Mouse (Mus musculus) forebrain, embryonic 11.5 days (tissue): ENCODE results near the gene Noxo1. TPM values are rescaled to one million over a fixed set of nuclear protein-coding genes. Genes with fewer than 3 reads are reported as not detected.

Experiments
- ATAC-seq: fragments of 200-750 bp; cut with Nextera tagmentation; replicated peaks from 2 replicates; pipeline ENCODE4 v1.8.0; 2017; ENCODE audit warnings: moderate TSS enrichment; ENCODE audit not compliant: low FRiP score
- DNase-seq: peaks from one replicate; pipeline ENCODE4 v3.0.0-alpha.2; 2017; ENCODE audit warnings: low spot score
- H3K27ac ChIP-seq: fragments of 300-500 bp; sonication (generic); 2 replicates; pipeline ENCODE4 v1.5.1; 2014; ENCODE audit warnings: low read depth, low read length
- H3K27me3 ChIP-seq: fragments of 300-500 bp; sonication (generic); 2 replicates; pipeline ENCODE4 v1.6.1; 2014; ENCODE audit warnings: mild to moderate bottlenecking, low read length, mixed read lengths; ENCODE audit not compliant: control insufficient read depth, insufficient read depth
- H3K36me3 ChIP-seq: fragments of 300-500 bp; sonication (generic); 2 replicates; pipeline ENCODE4 v1.6.1; 2014; ENCODE audit warnings: mild to moderate bottlenecking, low read length, moderate library complexity, mixed read lengths; ENCODE audit not compliant: control insufficient read depth, insufficient read depth
- H3K4me1 ChIP-seq: fragments of 300-500 bp; sonication (generic); replicated peaks from 2 replicates; pipeline ENCODE4 v1.6.1; 2014; ENCODE audit warnings: low read length, mixed read lengths; ENCODE audit not compliant: control insufficient read depth, insufficient read depth
- H3K4me2 ChIP-seq: fragments of 300-500 bp; sonication (generic); 2 replicates; pipeline ENCODE4 v1.6.1; 2014; ENCODE audit warnings: low read depth, mild to moderate bottlenecking, low read length, moderate library complexity, mixed read lengths; ENCODE audit not compliant: severe bottlenecking
- H3K4me3 ChIP-seq: fragments of 300-500 bp; sonication (generic); 2 replicates; pipeline ENCODE4 v1.5.1; 2014; ENCODE audit warnings: low read depth, low read length
- H3K9ac ChIP-seq: fragments of 300-500 bp; sonication (generic); 2 replicates; pipeline ENCODE4 v1.6.1; 2014; ENCODE audit warnings: low read length
- H3K9me3 ChIP-seq: fragments of 300-500 bp; sonication (generic); 2 replicates; pipeline ENCODE4 v1.6.1; 2016; ENCODE audit warnings: low read length, mixed read lengths; ENCODE audit not compliant: control insufficient read depth
- WGBS: fragments of 180-500 bp; shearing (Covaris S2); extraction: QIAGEN DNeasy Blood & Tissue Kit; methylation state at CpG from one replicate; pipeline ENCODE4 v1.1.7; 2014; 5-methylcytosine and 5-hydroxymethylcytosine counted together
- polyA plus RNA-seq: library from polyadenylated mRNA; unstranded; fragments of >200 nt; fragmentation: Nextera tagmentation; extraction: Ambion mirVana; gene quantifications from 2 replicates; pipeline ENCODE4 v1.2.1, GENCODE M21; 2014

Gene Noxo1
- polyA plus RNA-seq: 1.7 and 1.9 TPM in 2 replicates

GRCm38 (mm10) chr17:24696011-24696697 lies at the start of gene Noxo1, which contains the start of gene Gfer:
Noxo1 (plus strand) TSS chr17:24696234.
Gfer (minus strand) TSS chr17:24696156.
- Histone ChIP-seq H3K9me3 (no peaks in the 10 kb centered on the region), H3K4me3 (peak within 1 kb of the TSS; percentile 80), H3K9ac (peak within 1 kb of the TSS; percentile 94), H3K4me1 (peaks cover 10% of the 10 kb centered on the region), H3K4me2 (peak within 1 kb of the TSS; percentile 70), H3K27ac (peak within 1 kb of the TSS; percentile 71), H3K27me3 (0 out of 2 replicates have a peak, but pooled peaks cover under 1% of the 10 kb centered on the region), H3K36me3 (peaks cover 6% of the 10 kb centered on the region; the same call in 1 of the 2 replicates)
- ATAC-seq (peak; percentile 95), DNase-seq (peak; percentile 95)
- WGBS: under 1% methylated on average over 75 of the region's 76 CpGs

DNA sequence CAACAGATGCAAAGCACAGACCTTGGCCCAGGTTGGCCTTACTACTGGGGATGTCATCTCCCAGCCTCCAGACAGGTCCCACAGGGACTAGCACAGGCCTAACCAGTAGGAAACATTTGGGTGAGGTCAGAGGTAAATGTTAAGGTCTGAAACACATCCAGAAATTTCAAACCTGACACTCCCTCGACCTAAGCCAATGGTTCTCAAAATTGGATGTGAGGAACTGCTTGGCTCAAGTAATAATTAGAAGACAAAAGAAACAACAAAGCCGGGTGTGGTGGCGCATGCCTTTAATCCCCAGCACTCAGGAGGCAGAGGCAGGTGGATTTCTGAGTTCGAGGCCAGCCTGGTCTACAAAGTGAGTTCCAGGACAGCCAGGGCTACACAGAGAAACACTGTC lies 49.7 kb upstream of the Noxo1 start:
- H3K9ac ChIP-seq: no peak overlapping the region
- no peaks in the 10 kb centered on the region for H3K9me3 ChIP-seq
- peaks cover 8% of the 10 kb centered on the region for H3K4me1 ChIP-seq
- ATAC-seq (no peak), DNase-seq (no peak)
- no peaks in the 10 kb centered on the region for H3K36me3 ChIP-seq
- H3K4me3 ChIP-seq: no peak overlapping the region
- H3K27ac ChIP-seq: no peak overlapping the region
- no peak overlapping the region for H3K4me2 ChIP-seq
- H3K27me3 ChIP-seq: peaks cover 8% of the 10 kb centered on the region
- WGBS: 85% methylated on average over 4 of the region's 4 CpGs

- DNase-seq: no peak
- WGBS: 86% methylated on average over 11 of the region's 11 CpGs
- Histone ChIP-seq H3K4me2 (no peak overlapping the region), H3K9ac (no peak overlapping the region), H3K9me3 (no peaks in the 10 kb centered on the region), H3K36me3 (no peaks in the 10 kb centered on the region), H3K4me3 (no peak overlapping the region), H3K27ac (no peak overlapping the region), H3K27me3 (peaks cover 8% of the 10 kb centered on the region), H3K4me1 (peaks cover 8% of the 10 kb centered on the region)
- ATAC-seq: no peak
Observed at GRCm38 (mm10) chr17:24647493-24647892, 48.5 kb upstream of the Noxo1 start.

DNA sequence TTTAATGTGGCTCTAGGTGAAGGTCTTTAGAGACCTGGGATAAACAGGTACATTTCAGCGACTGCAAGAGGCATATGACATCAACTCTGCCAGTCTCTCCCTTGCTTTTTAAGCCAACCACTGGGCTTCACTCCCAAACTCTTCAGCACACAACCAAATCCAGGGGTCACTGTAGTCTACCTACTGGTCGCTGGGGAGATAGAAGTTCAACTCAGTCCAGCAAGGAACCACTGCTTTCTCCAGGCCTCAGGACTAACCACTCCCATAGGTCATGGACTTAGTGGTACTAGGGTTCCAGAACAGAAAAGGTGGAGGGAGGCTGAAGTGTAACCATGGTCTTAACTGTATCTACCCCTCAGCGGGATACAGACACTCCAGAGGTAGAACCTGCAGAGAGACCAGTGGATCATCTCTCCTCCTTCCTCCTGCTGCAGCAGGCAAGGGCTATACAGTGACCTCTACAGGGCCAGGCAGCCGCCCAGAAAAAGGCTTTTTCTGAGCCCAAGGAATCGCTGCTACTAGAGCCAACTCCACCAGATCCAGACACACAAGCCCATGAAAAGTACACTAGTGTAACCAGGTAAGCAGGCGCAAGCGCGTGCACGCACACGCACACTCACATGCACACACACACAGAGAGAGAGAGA lies 47.2 kb upstream of the Noxo1 start:
- H3K4me2 ChIP-seq: no peak overlapping the region
- H3K9me3 ChIP-seq: no peaks in the 10 kb centered on the region
- 0 out of 2 replicates have a peak overlapping the region, but pooled peaks have one; percentile 49 for H3K4me3 ChIP-seq
- no peak for ATAC-seq
- H3K4me1 ChIP-seq: peaks cover 8% of the 10 kb centered on the region
- 77% methylated on average over 10 of the region's 10 CpGs for WGBS
- peaks cover 8% of the 10 kb centered on the region for H3K27me3 ChIP-seq
- H3K9ac ChIP-seq: no peak overlapping the region
- no peaks in the 10 kb centered on the region for H3K36me3 ChIP-seq
- DNase-seq: no peak
- no peak overlapping the region for H3K27ac ChIP-seq

- Histone ChIP-seq H3K4me2 (peak overlapping the region; percentile 86), H3K4me3 (peak overlapping the region; percentile 49), H3K4me1 (peaks cover 8% of the 10 kb centered on the region), H3K27ac (no peak overlapping the region), H3K9ac (peak overlapping the region; percentile 66), H3K36me3 (no peaks in the 10 kb centered on the region), H3K9me3 (no peaks in the 10 kb centered on the region), H3K27me3 (peaks cover 8% of the 10 kb centered on the region)
- WGBS: 0% methylated on average over 35 of the region's 35 CpGs
- ATAC-seq (peak; percentile 37), DNase-seq (peak; percentile 66)
Observed at GRCm38 (mm10) chr17:24649581-24650069, 46.4 kb upstream of the Noxo1 start.

- ATAC-seq (peak; percentile 73), DNase-seq (peak; percentile 81)
- Histone ChIP-seq H3K4me3 (peak within 1 kb of the TSS; percentile 49), H3K9me3 (no peaks in the 10 kb centered on the region), H3K27me3 (peaks cover 8% of the 10 kb centered on the region), H3K27ac (no peak within 1 kb of the TSS), H3K36me3 (no peaks in the 10 kb centered on the region), H3K4me1 (peaks cover 8% of the 10 kb centered on the region), H3K4me2 (peak within 1 kb of the TSS; percentile 86), H3K9ac (peak within 1 kb of the TSS; percentile 66)
- under 1% methylated on average over 41 of the region's 41 CpGs for WGBS
Observed at GRCm38 (mm10) chr17:24650070-24650616, 45.9 kb upstream of the Noxo1 start, which contains the start of gene Slc9a3r2. Slc9a3r2 (minus strand) TSS chr17:24650327.

GRCm38 (mm10) chr17:24650766-24651165 lies 45.3 kb upstream of the Noxo1 start:
- Histone ChIP-seq H3K9ac (no peak overlapping the region), H3K36me3 (no peaks in the 10 kb centered on the region), H3K9me3 (no peaks in the 10 kb centered on the region), H3K27me3 (peaks cover 8% of the 10 kb centered on the region), H3K4me2 (no peak overlapping the region), H3K4me3 (no peak overlapping the region), H3K4me1 (peaks cover 8% of the 10 kb centered on the region), H3K27ac (no peak overlapping the region)
- ATAC-seq (no peak), DNase-seq (no peak)
- WGBS: 81% methylated on average over 4 of the region's 4 CpGs

DNA sequence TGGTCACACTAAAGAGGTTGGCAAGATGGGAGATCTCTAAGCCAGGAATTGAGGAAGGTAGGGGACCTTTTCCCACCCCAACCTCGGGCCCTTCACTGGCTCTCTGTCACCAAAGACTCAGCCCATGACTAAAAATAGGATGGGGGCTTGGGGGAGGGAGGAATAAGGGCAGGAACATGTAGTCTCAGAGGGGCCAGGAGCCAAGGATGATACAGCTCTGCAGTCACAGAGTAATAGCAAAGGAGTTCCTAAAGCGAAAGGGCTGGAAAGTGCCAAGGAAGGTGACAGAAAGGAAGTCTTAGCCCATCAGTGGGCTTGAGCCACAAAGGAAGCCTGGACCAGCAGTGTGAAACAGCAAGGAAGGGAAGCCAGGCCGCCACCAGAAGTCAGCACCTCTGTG lies 44.2 kb upstream of the Noxo1 start:
- Histone ChIP-seq H3K4me2 (no peak overlapping the region), H3K9ac (no peak overlapping the region), H3K9me3 (no peaks in the 10 kb centered on the region), H3K4me3 (no peak overlapping the region), H3K27ac (no peak overlapping the region), H3K36me3 (no peaks in the 10 kb centered on the region), H3K27me3 (peaks cover 11% of the 10 kb centered on the region), H3K4me1 (peaks cover 8% of the 10 kb centered on the region)
- DNase-seq (no peak), ATAC-seq (no peak)
- 61% methylated on average over 3 of the region's 3 CpGs for WGBS
